Mouse (Mus musculus) urinary bladder, postnatal 36 days (tissue): ENCODE measurements at regions not wholly inside any gene's neighbourhood (a gene's known extent, or its start where the extent isn't known, plus 50 kb on each side); places are given as distances from the start of the nearest gene placed in this dataset.

ENCODE experiments used
- DNase-seq, 2 experiments: peaks; one replicate each; pipeline ENCODE4 v3.0.0; 2022; ENCODE audit warnings: low spot score in 2 of 2, mixed read lengths in 1 of 2

- DNase-seq, result no peak
Measured at GRCm38 (mm10) chr4:124323589-124323988, 287.0 kb downstream of the 3100002H09Rik start.

- no peak for DNase-seq
Measured at GRCm38 (mm10) chr4:124321221-124321620, 289.4 kb downstream of the 3100002H09Rik start.

GRCm38 (mm10) chr4:124317042-124317441, 293.6 kb downstream of the 3100002H09Rik start:
- DNase-seq, result no peak

GRCm38 (mm10) chr4:124311657-124312056, 298.9 kb downstream of the 3100002H09Rik start:
- no peak for DNase-seq

- no peak for DNase-seq
Measured at GRCm38 (mm10) chr4:124310594-124310993, 300.0 kb downstream of the 3100002H09Rik start.

- no peak for DNase-seq
Measured at GRCm38 (mm10) chr4:124305871-124306555, 304.6 kb downstream of the 3100002H09Rik start.

- DNase-seq, result no peak
Measured at GRCm38 (mm10) chr4:124302950-124303349, 307.7 kb downstream of the 3100002H09Rik start.

- no peak for DNase-seq
Measured at GRCm38 (mm10) chr4:124298667-124299437, 311.8 kb downstream of the 3100002H09Rik start.

- DNase-seq, result no peak
Measured at GRCm38 (mm10) chr4:124292254-124292653, 318.3 kb downstream of the 3100002H09Rik start.

- no peak for DNase-seq
Measured at GRCm38 (mm10) chr4:124291767-124292166, 318.8 kb downstream of the 3100002H09Rik start.

- no peak for DNase-seq
Measured at GRCm38 (mm10) chr4:124287471-124287870, 323.1 kb downstream of the 3100002H09Rik start.

GRCm38 (mm10) chr4:124278681-124279080, 331.9 kb downstream of the 3100002H09Rik start:
- DNase-seq, result no peak

- DNase-seq, result no peak
Measured at GRCm38 (mm10) chr4:124277456-124278181, 333.0 kb downstream of the 3100002H09Rik start.

GRCm38 (mm10) chr4:124276741-124277455, 333.7 kb downstream of the 3100002H09Rik start:
- no peak for DNase-seq

- DNase-seq, result no peak
Measured at GRCm38 (mm10) chr4:124272002-124272401, 338.6 kb downstream of the 3100002H09Rik start.

- no peak for DNase-seq
Measured at GRCm38 (mm10) chr4:124268404-124268803, 342.2 kb downstream of the 3100002H09Rik start.

- DNase-seq, result no peak
Measured at GRCm38 (mm10) chr4:124266573-124266972, 344.0 kb downstream of the 3100002H09Rik start.

- no peak for DNase-seq
Measured at GRCm38 (mm10) chr4:124265527-124265926, 345.1 kb downstream of the 3100002H09Rik start.

- no peak for DNase-seq
Measured at GRCm38 (mm10) chr4:124257006-124257405, 339.2 kb upstream of the 4930535I16Rik start.

- no peak for DNase-seq
Measured at GRCm38 (mm10) chr4:124256515-124256914, 338.7 kb upstream of the 4930535I16Rik start.

- DNase-seq, result no peak
Measured at GRCm38 (mm10) chr4:124255183-124255543, 337.3 kb upstream of the 4930535I16Rik start.
